Mouse (Mus musculus) lung, adult 2 months (tissue): Measurements from ENCODE around the gene Gm9887.

Source experiments
- CTCF ChIP-seq: fragments of 200-500 bp; IDR thresholded peaks from 2 replicates; pipeline ENCODE4 v1.5.1; 2011; ENCODE audit warnings: mild to moderate bottlenecking, low read length, control low read depth; ENCODE audit not compliant: insufficient read depth
- POLR2A ChIP-seq: fragments of 200-500 bp; IDR thresholded peaks from 2 replicates; pipeline ENCODE4 v1.6.1; 2011; ENCODE audit warnings: low read depth, mild to moderate bottlenecking, control low read depth, low read length, borderline replicate concordance; ENCODE audit errors: extremely low read depth

DNA sequence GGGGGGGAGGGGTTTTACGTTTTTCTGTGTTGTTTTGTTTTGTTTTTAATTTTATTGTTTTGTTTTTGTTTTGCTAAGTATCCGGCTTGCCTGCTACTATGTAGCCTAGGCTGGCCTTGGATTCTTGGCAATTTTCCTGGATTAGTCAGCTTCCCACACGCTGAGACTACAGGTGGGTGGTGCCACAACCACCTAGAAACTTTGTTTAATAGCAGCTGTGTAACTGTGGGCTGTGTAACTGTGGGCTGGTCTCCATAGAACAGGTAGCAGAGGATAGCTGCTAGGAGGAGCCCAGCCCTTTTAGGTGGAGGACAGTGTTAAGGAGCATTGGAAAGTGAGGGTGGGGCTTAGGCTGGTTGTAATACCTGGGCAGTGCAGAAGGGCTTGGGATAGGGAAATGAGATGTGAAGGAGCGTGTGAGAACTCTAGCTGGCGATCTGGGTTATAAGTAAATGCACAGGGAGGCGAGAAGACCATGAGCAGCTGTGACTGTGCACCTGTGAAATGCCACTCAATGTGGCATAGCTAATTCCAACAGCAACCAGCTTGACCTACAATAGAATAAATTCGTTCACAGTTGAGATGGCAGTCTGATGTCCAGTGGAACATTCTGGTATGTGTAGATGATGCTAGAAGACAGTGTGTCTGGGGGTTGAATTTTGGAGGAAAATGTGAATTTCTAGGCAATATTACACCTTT is 17.9 kb upstream of the Gm9887 start:
- TF ChIP-seq CTCF (no peak), POLR2A (no peak)
